Mouse (Mus musculus): Measurements from ENCODE around the gene Chrna1. TPM values are rescaled to one million over a fixed set of nuclear protein-coding genes. Genes with fewer than 3 reads are reported as not detected.

Gene Chrna1
- polyA plus RNA-seq, 1 experiment: 0.07 TPM

DNA sequence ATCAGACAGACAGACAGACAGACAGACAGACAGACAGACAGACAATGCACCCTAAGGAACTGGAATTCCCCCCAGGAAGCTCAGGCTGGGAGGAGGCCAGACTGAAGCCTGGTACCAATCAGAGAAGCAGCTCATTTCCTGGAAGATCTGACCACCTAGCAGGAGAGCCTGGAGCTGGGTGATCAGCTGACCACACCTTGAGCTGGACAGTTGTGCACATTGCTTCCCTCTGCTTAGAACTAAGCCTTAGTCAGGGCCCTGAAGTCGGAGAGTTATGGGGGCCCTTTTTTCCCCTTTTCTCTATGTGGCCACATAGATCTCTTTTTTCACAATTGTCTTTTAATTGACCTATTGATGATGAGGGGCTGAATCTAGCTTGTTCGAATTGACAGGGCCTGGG, 27.0 kb upstream of the Chrna1 start:
- TF ChIP-seq POLR2A (IDR thresholded peaks at IDR 0.05; ENCODE audit: control insufficient read depth, extremely low read depth, insufficient read depth, low read length, poor library complexity): no peak
- H3K4me3 ChIP-seq (ENCODE audit: control insufficient read depth, insufficient read depth, low read length): no peak overlapping the region
- no peak overlapping the region for H3K27ac ChIP-seq (ENCODE audit: control insufficient read depth, insufficient read depth, low read length)
- no peaks in the 10 kb centered on the region for H3K4me1 ChIP-seq (replicated peaks; ENCODE audit: control insufficient read depth, insufficient read depth, low read length)
- no peak for DNase-seq
- H3K36me3 ChIP-seq (ENCODE audit: control insufficient read depth, insufficient read depth, low read length): no peaks in the 10 kb centered on the region
- H3K27me3 ChIP-seq (ENCODE audit: control insufficient read depth, insufficient read depth, low read length): no peaks in the 10 kb centered on the region
- 84% methylated on average over 2 of the region's 2 CpGs for WGBS

DNA sequence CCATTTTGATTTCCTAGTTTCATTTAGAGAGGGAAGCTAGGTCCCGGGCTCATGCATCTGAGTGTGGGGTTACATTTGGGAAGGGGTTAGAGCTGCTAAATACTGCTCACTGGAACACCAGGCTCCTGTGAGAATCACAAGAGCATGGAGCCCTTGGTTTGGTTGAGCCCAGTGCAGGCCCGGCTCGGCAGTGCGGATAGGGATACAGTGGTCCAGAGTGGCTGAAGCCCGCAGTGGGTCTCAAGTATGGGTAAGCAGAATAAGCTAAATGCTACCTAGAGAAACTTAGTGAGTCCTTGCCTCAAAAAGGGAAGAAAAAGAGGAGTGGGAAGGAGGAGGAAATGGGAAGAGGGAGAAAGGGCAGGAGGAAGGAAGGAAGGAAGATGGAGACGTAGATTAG, 26.5 kb upstream of the Chrna1 start:
- no peaks in the 10 kb centered on the region for H3K4me1 ChIP-seq (replicated peaks; ENCODE audit: control insufficient read depth, insufficient read depth, low read length)
- no peaks in the 10 kb centered on the region for H3K27me3 ChIP-seq (ENCODE audit: control insufficient read depth, insufficient read depth, low read length)
- TF ChIP-seq POLR2A (IDR thresholded peaks at IDR 0.05; ENCODE audit: control insufficient read depth, extremely low read depth, insufficient read depth, low read length, poor library complexity) (no peak), CTCF (IDR thresholded peaks at IDR 0.05; ENCODE audit: borderline replicate concordance, control insufficient read depth, extremely low read depth, insufficient read depth, low read length, poor library complexity) (no peak)
- DNase-seq: no peak
- no peak overlapping the region for H3K27ac ChIP-seq (ENCODE audit: control insufficient read depth, insufficient read depth, low read length)
- H3K36me3 ChIP-seq (ENCODE audit: control insufficient read depth, insufficient read depth, low read length): no peaks in the 10 kb centered on the region
- WGBS: 98% methylated on average over 6 of the region's 6 CpGs
- H3K4me3 ChIP-seq (ENCODE audit: control insufficient read depth, insufficient read depth, low read length): no peak overlapping the region

DNA sequence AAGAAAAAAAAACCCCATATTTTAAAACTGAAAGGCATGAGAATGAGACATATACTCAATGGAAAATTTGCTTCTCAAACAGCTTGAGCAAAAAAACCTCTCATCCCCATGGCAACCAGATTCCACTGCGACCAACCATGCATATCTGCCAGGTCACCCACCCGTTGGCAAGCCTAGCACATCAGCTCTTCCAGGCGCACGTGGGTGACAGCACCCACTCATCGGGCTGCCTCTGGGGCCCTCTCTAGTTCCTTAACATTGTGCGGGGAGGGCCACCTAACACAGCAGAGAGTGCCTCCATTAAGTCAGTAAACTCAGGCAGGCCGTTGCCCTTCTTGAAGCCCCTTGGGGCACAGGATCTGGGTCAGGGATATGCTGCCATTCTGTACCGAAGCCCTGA, 24.9 kb upstream of the Chrna1 start:
- TF ChIP-seq CTCF (IDR thresholded peaks at IDR 0.05; ENCODE audit: borderline replicate concordance, control insufficient read depth, extremely low read depth, insufficient read depth, low read length, poor library complexity) (no peak), POLR2A (IDR thresholded peaks at IDR 0.05; ENCODE audit: control insufficient read depth, extremely low read depth, insufficient read depth, low read length, poor library complexity) (no peak)
- H3K4me3 ChIP-seq (ENCODE audit: control insufficient read depth, insufficient read depth, low read length): no peak overlapping the region
- H3K27ac ChIP-seq (ENCODE audit: control insufficient read depth, insufficient read depth, low read length): no peak overlapping the region
- DNase-seq: no peak
- H3K36me3 ChIP-seq (ENCODE audit: control insufficient read depth, insufficient read depth, low read length): no peaks in the 10 kb centered on the region
- 83% methylated on average over 8 of the region's 8 CpGs for WGBS
- no peaks in the 10 kb centered on the region for H3K27me3 ChIP-seq (ENCODE audit: control insufficient read depth, insufficient read depth, low read length)
- H3K4me1 ChIP-seq (replicated peaks; ENCODE audit: control insufficient read depth, insufficient read depth, low read length): no peaks in the 10 kb centered on the region

DNA sequence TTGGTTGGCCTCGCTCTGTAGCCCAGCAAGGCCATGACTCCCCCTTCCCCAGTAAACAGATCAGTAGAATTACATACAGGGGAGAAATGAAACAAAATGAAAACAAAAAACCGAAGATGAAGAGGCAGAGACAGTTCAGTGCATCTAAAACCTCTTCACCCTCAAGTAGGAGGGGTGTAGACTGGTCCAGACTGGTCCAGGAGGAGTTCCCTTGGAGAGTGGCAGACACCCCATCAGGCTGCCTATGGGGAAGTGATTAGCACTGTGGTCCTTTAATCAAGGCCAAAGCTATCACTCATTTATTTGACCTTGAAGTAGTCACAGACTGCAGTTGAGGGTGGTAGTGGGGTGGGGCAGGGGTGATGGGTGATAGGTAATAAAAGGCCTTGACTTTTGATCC, 24.4 kb upstream of the Chrna1 start:
- no peak for DNase-seq
- Histone ChIP-seq H3K27me3 (ENCODE audit: control insufficient read depth, insufficient read depth, low read length) (no peaks in the 10 kb centered on the region), H3K27ac (ENCODE audit: control insufficient read depth, insufficient read depth, low read length) (no peak overlapping the region), H3K4me1 (replicated peaks; ENCODE audit: control insufficient read depth, insufficient read depth, low read length) (no peaks in the 10 kb centered on the region), H3K4me3 (ENCODE audit: control insufficient read depth, insufficient read depth, low read length) (no peak overlapping the region), H3K36me3 (ENCODE audit: control insufficient read depth, insufficient read depth, low read length) (no peaks in the 10 kb centered on the region)
- 87% methylated on average over 2 of the region's 2 CpGs for WGBS
- TF ChIP-seq POLR2A (IDR thresholded peaks at IDR 0.05; ENCODE audit: control insufficient read depth, extremely low read depth, insufficient read depth, low read length, poor library complexity): no peak
- no peak for TF ChIP-seq CTCF (IDR thresholded peaks at IDR 0.05; ENCODE audit: borderline replicate concordance, control insufficient read depth, extremely low read depth, insufficient read depth, low read length, poor library complexity)

DNA sequence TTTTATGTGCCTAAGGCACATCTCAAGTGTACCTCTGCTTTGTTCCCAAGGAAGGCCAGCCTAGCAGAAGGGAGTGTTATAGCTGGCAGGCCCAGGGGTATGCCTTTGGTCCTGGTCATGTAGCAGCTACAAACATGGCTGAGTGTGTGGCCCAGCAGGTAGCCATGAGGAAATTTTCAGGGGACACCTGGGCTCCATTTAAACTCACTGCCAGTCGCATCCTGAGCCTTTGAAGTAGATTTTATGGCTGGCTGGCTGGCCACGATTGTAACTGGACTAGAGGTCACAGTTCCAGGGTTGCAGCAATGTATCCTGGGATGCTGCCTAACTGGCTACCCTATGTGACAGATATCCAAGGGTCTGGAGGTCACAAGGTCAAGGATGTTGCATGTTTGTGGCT, 20.5 kb upstream of the Chrna1 start:
- H3K27ac ChIP-seq (ENCODE audit: control insufficient read depth, insufficient read depth, low read length): no peak overlapping the region
- DNase-seq: no peak
- 84% methylated on average over 2 of the region's 2 CpGs for WGBS

DNA sequence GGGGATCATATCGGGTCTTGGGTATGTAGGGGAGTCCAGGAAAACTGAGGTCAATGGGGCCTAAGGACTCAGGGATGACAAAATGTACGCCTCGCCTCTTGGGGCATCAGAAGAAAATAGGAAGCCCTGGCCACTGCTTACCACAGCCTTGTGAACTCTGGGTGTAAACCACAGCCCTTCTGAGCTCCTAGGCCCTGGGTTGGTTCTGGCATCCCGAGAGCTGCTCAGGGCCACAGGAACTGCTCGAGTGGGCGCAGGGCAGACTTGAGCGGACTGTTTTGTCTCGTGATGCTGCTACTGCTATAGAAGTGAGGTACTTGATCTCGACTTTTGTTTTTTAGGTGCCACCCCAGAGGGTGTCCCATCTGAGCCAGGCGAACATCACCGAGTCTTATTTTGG, 17.6 kb upstream of the Chrna1 start:
- no peak for TF ChIP-seq POLR2A (IDR thresholded peaks at IDR 0.05; ENCODE audit: control insufficient read depth, extremely low read depth, insufficient read depth, low read length, poor library complexity)
- TF ChIP-seq CTCF (IDR thresholded peaks at IDR 0.05; ENCODE audit: borderline replicate concordance, control insufficient read depth, extremely low read depth, insufficient read depth, low read length, poor library complexity): no peak
- Histone ChIP-seq H3K27ac (ENCODE audit: control insufficient read depth, insufficient read depth, low read length) (no peak overlapping the region), H3K4me1 (replicated peaks; ENCODE audit: control insufficient read depth, insufficient read depth, low read length) (no peaks in the 10 kb centered on the region), H3K27me3 (ENCODE audit: control insufficient read depth, insufficient read depth, low read length) (no peaks in the 10 kb centered on the region), H3K4me3 (ENCODE audit: control insufficient read depth, insufficient read depth, low read length) (no peak overlapping the region), H3K36me3 (ENCODE audit: control insufficient read depth, insufficient read depth, low read length) (no peaks in the 10 kb centered on the region)
- WGBS: 60% methylated on average over 11 of the region's 11 CpGs
- no peak for DNase-seq

More for the DNA sequence above, 20.5 kb upstream of the Chrna1 start:
- no peaks in the 10 kb centered on the region for H3K36me3 ChIP-seq (ENCODE audit: control insufficient read depth, insufficient read depth, low read length)
- no peaks in the 10 kb centered on the region for H3K4me1 ChIP-seq (replicated peaks; ENCODE audit: control insufficient read depth, insufficient read depth, low read length)
- no peaks in the 10 kb centered on the region for H3K27me3 ChIP-seq (ENCODE audit: control insufficient read depth, insufficient read depth, low read length)
- no peak overlapping the region for H3K4me3 ChIP-seq (ENCODE audit: control insufficient read depth, insufficient read depth, low read length)
- TF ChIP-seq POLR2A (IDR thresholded peaks at IDR 0.05; ENCODE audit: control insufficient read depth, extremely low read depth, insufficient read depth, low read length, poor library complexity): no peak
- no peak for TF ChIP-seq CTCF (IDR thresholded peaks at IDR 0.05; ENCODE audit: borderline replicate concordance, control insufficient read depth, extremely low read depth, insufficient read depth, low read length, poor library complexity)

DNA sequence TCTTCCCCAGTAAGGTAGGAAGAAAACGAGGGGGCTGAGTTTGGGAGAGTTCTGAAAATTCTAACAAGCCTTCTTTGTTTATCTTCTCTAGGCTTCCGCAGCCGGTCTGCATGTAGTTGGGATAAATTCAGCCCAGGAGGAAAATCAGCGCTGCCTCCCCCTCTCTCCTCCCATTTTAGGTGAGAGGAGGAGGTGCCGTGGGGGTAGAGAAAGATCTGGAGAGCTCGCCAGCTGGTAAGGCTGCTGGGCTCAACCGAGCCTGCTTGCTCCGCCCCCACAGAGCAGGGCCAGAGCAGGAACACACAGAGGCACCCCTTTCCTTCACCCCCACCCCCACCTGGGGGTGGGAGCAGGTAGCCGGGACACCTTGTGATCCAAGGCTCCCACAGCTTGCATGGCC, 16.6 kb upstream of the Chrna1 start:
- no peak for DNase-seq
- H3K27me3 ChIP-seq (ENCODE audit: control insufficient read depth, insufficient read depth, low read length): no peaks in the 10 kb centered on the region
- 44% methylated on average over 9 of the region's 9 CpGs for WGBS
- TF ChIP-seq POLR2A (IDR thresholded peaks at IDR 0.05; ENCODE audit: control insufficient read depth, extremely low read depth, insufficient read depth, low read length, poor library complexity) (no peak), CTCF (IDR thresholded peaks at IDR 0.05; ENCODE audit: borderline replicate concordance, control insufficient read depth, extremely low read depth, insufficient read depth, low read length, poor library complexity) (no peak)
- no peaks in the 10 kb centered on the region for H3K4me1 ChIP-seq (replicated peaks; ENCODE audit: control insufficient read depth, insufficient read depth, low read length)
- no peak overlapping the region for H3K27ac ChIP-seq (ENCODE audit: control insufficient read depth, insufficient read depth, low read length)
- H3K4me3 ChIP-seq (ENCODE audit: control insufficient read depth, insufficient read depth, low read length): no peak overlapping the region
- no peaks in the 10 kb centered on the region for H3K36me3 ChIP-seq (ENCODE audit: control insufficient read depth, insufficient read depth, low read length)
